Mouse (Mus musculus) limb, embryonic 14.5 days (tissue): ENCODE measurements around the gene Ckap5. TPM values are rescaled to one million over a fixed set of nuclear protein-coding genes. Genes with fewer than 3 reads are reported as not detected.

ENCODE experiments used
- ATAC-seq: fragments of 200-750 bp; cut with Nextera tagmentation; 2 replicates; pipeline ENCODE4 v1.8.0; 2017; ENCODE audit warnings: low read depth, moderate number of reproducible peaks, moderate TSS enrichment; ENCODE audit not compliant: low FRiP score
- DNase-seq: peaks from one replicate; pipeline ENCODE4 v3.0.0-alpha.2; 2015; ENCODE audit warnings: low spot score
- H3K27ac ChIP-seq: fragments of 300-500 bp; sonication (generic); replicated peaks from 2 replicates; pipeline ENCODE4 v1.5.1; 2014; ENCODE audit warnings: low read depth, mild to moderate bottlenecking, low read length, moderate library complexity, mixed read lengths
- H3K27me3 ChIP-seq: fragments of 300-500 bp; sonication (generic); 2 replicates; pipeline ENCODE4 v1.6.1; 2014; ENCODE audit warnings: low read length, mixed read lengths; ENCODE audit not compliant: control insufficient read depth, insufficient read depth
- H3K36me3 ChIP-seq: fragments of 300-500 bp; sonication (generic); 2 replicates; pipeline ENCODE4 v1.6.1; 2014; ENCODE audit warnings: mild to moderate bottlenecking, low read length, moderate library complexity, mixed read lengths; ENCODE audit not compliant: control insufficient read depth, insufficient read depth
- H3K4me1 ChIP-seq: fragments of 300-500 bp; sonication (generic); 2 replicates; pipeline ENCODE4 v1.6.1; 2014; ENCODE audit warnings: antibody characterized with exemption, low read length, mixed read lengths; ENCODE audit not compliant: control insufficient read depth, insufficient read depth
- H3K4me2 ChIP-seq: fragments of 300-500 bp; sonication (generic); replicated peaks from 2 replicates; pipeline ENCODE4 v1.6.1; 2014; ENCODE audit warnings: low read depth, mild to moderate bottlenecking, low read length, moderate library complexity; ENCODE audit not compliant: severe bottlenecking
- H3K4me3 ChIP-seq: fragments of 300-500 bp; sonication (generic); replicated peaks from 2 replicates; pipeline ENCODE4 v1.5.1; 2014; ENCODE audit warnings: low read length
- H3K9ac ChIP-seq: fragments of 300-500 bp; sonication (generic); 2 replicates; pipeline ENCODE4 v1.6.1; 2014; ENCODE audit warnings: mild to moderate bottlenecking, low read depth, low read length, moderate library complexity; ENCODE audit not compliant: severe bottlenecking
- H3K9me3 ChIP-seq: fragments of 300-500 bp; sonication (generic); 2 replicates; pipeline ENCODE4 v1.6.1; 2016; ENCODE audit warnings: low read length; ENCODE audit not compliant: control insufficient read depth
- POLR2A ChIP-seq: fragments of 200-500 bp; IDR thresholded peaks from 2 replicates; pipeline ENCODE4 v1.8.0; 2012; ENCODE audit warnings: inconsistent platforms, mild to moderate bottlenecking, moderate library complexity, borderline replicate concordance; ENCODE audit not compliant: insufficient read depth, insufficient read length; ENCODE audit errors: extremely low read depth
- whole genome bisulfite sequencing: fragments of 180-500 bp; shearing (Covaris S2); extraction: QIAGEN DNeasy Blood & Tissue Kit; methylation state at CpG from one replicate; pipeline ENCODE4 v1.1.7; 2014; 5-methylcytosine and 5-hydroxymethylcytosine counted together
- polyA plus RNA-seq, 2 experiments: library from polyadenylated mRNA; depleted of rRNA in 1 of 2; stranded (reverse) in 1 of 2; unstranded in 1 of 2; fragments of >200 nt; fragmentation: Nextera tagmentation in 1 of 2; extraction: Ambion mirVana in 1 of 2; gene quantifications; 2 replicates each; pipeline versions ENCODE4 v1.2.1 to v1.2.3; 2012 to 2014

Gene Ckap5
- polyA plus RNA-seq, 2 experiments: 57.8 to 68.7 TPM

DNA sequence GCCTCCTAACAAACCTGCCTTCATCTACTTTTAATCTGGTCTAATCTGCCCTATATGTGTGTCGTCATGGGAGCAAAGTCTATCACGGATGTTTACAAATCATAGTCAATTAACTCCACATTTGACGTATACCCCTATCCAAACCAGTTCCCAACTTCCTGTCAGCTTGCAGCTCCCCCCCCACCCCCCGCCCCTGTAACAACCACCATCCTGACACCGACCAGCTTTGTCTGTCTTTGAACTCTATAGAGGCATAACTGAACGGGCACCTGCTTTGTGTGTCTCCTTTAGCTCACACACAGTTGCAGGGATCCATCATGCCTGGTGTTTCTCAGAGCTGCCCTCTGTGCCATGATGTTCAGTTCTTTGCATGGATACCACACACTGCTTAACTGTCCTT is 112.4 kb downstream of the Ckap5 start:
- 70% methylated on average over 6 of the region's 6 CpGs for WGBS
- Histone ChIP-seq H3K4me2 (no peak overlapping the region), H3K4me3 (no peak overlapping the region), H3K4me1 (no peaks in the 10 kb centered on the region), H3K9ac (no peak overlapping the region), H3K27me3 (no peaks in the 10 kb centered on the region), H3K9me3 (no peaks in the 10 kb centered on the region), H3K36me3 (peaks cover 13% of the 10 kb centered on the region), H3K27ac (no peak overlapping the region)
- DNase-seq: no peak
- ATAC-seq: no peak
- TF ChIP-seq POLR2A: no peak

DNA sequence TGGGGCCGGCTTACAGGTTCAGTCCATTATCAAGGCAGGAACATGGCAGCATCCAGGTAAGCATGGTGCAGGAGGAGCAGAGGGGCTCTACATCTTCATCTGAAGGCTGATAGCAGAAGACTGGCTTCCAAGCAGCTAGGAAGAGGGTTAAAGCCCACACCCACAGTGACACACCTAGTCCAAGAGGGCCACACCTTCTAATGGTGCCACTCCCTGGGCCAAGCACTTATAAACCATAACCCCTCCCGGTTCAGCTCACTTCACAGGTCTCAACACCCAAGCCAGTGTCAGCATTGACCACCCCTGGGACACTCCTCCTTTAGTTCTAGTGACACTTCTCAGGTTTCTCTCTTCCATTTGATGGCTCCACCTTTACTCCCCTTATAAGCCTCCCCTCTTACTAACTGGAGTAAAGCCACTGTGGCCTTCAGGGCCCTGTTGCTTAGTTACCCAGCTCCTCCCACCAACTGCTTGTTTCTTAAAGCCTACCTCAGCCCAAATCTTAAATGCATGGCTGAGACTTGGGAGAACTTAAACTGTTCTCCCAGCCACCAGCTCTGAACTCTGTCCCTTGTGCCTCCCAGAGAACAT is 116.4 kb downstream of the Ckap5 start:
- no peaks in the 10 kb centered on the region for H3K4me1 ChIP-seq
- H3K36me3 ChIP-seq: peaks cover 52% of the 10 kb centered on the region
- H3K4me3 ChIP-seq: no peak overlapping the region
- no peaks in the 10 kb centered on the region for H3K9me3 ChIP-seq
- ATAC-seq (no peak), DNase-seq (no peak)
- TF ChIP-seq POLR2A: no peak
- H3K4me2 ChIP-seq: no peak overlapping the region
- H3K27ac ChIP-seq: no peak overlapping the region
- H3K9ac ChIP-seq: no peak overlapping the region
- H3K27me3 ChIP-seq: no peaks in the 10 kb centered on the region
- 89% methylated on average over 2 of the region's 2 CpGs for WGBS

DNA sequence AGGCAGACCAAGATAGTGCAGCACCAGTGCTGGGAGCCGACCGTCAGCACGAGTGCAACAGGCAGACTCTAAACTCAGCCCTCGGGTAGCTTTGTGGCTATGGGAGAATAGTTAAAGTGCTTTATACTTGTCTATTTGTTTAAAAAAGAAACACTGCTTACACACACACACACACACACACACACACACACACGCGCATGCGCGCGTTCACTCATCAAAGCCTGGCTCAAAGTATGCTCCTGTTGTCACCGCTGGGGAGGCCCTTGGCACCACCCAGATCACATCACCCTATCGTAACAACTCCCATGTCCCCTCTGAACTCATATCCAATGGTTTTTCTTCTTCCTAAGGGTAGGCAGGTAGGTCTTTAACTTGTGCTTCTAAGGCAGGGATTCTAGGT is 117.5 kb downstream of the Ckap5 start:
- no peak for ATAC-seq
- 95% methylated on average over 11 of the region's 11 CpGs for WGBS
- Histone ChIP-seq H3K36me3 (peaks cover 53% of the 10 kb centered on the region), H3K4me1 (peaks cover 5% of the 10 kb centered on the region), H3K9me3 (no peaks in the 10 kb centered on the region), H3K4me2 (no peak overlapping the region), H3K27ac (no peak overlapping the region), H3K9ac (no peak overlapping the region), H3K27me3 (no peaks in the 10 kb centered on the region), H3K4me3 (no peak overlapping the region)
- no peak for DNase-seq
- TF ChIP-seq POLR2A: no peak

DNA sequence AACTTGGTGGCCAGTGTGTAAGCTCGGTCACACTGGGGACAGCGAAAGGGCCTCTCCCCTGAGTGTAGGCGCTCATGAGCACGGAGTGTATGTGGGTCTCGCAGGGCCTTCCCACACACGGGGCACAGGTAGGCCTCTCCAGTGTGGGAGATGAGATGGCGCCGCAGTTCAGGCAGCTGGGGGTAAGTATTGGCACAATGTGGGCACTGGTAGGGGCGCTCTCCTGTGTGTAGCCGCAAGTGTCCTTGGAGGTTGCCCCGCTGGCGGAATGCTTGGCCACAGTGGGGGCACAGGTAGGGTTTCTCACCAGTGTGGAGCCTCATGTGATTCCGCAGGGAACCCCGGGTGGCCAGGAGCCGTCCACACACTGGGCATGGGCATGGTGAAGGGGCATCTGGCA is 118.8 kb downstream of the Ckap5 start:
- H3K36me3 ChIP-seq: peaks cover 53% of the 10 kb centered on the region
- H3K27ac ChIP-seq: no peak overlapping the region
- no peak for TF ChIP-seq POLR2A
- no peak for DNase-seq
- no peaks in the 10 kb centered on the region for H3K9me3 ChIP-seq
- no peak overlapping the region for H3K4me2 ChIP-seq
- WGBS: 99% methylated on average over 15 of the region's 15 CpGs
- no peak overlapping the region for H3K9ac ChIP-seq
- H3K4me3 ChIP-seq: no peak overlapping the region
- ATAC-seq: no peak
- H3K4me1 ChIP-seq: peaks cover 5% of the 10 kb centered on the region
- no peaks in the 10 kb centered on the region for H3K27me3 ChIP-seq

DNA sequence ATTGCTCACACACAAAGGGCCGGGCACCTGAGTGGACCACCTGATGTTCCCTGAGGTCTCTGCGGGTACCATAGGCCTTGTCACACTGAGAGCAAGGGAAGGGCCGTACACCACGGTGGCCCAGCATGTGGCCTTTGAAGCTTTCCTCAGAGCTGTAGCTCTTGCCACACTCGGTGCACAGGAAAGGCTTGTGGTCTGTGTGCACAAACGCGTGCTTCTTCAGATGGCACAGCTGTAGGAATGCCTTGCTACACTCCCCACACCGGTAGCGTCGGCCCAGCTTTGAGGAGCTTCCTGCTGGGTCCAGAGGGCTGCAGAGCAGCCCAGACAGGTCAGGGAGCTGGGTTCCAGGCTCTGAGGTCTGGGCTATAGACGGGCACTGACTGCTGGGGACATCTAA is 119.2 kb downstream of the Ckap5 start:
- H3K27ac ChIP-seq: no peak overlapping the region
- H3K4me2 ChIP-seq: no peak overlapping the region
- no peak for ATAC-seq
- H3K4me1 ChIP-seq: peaks cover 8% of the 10 kb centered on the region
- peaks cover 53% of the 10 kb centered on the region for H3K36me3 ChIP-seq
- no peaks in the 10 kb centered on the region for H3K9me3 ChIP-seq
- no peak for TF ChIP-seq POLR2A
- no peak for DNase-seq
- H3K27me3 ChIP-seq: no peaks in the 10 kb centered on the region
- no peak overlapping the region for H3K9ac ChIP-seq
- no peak overlapping the region for H3K4me3 ChIP-seq
- WGBS: 95% methylated on average over 11 of the region's 11 CpGs

DNA sequence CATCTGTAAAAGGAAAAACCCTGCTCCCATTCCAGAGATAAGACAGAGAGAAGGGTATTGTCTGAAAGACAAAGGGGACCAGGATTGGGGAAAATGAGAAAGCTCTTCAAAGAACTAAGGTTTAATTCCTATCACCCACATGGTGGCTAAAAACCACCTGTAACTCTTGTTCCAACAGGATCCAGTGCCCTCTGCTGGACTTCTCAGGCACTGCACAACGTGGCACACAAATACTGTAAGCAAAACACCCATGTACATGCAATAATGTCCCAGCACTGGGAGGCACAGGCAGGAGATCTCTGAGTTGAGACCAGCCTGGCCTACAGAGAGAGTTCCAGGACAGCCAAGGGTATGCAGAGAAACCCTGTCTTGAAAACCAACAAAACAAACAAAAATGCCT is 120.2 kb downstream of the Ckap5 start:
- H3K9ac ChIP-seq: no peak overlapping the region
- peaks cover 54% of the 10 kb centered on the region for H3K36me3 ChIP-seq
- no peak for TF ChIP-seq POLR2A
- H3K27me3 ChIP-seq: no peaks in the 10 kb centered on the region
- peaks cover 11% of the 10 kb centered on the region for H3K4me1 ChIP-seq
- WGBS: 35% methylated on average over 1 of the region's 1 CpGs
- no peak overlapping the region for H3K4me2 ChIP-seq
- DNase-seq (peak; percentile 47), ATAC-seq (no peak)
- H3K27ac ChIP-seq: no peak overlapping the region
- no peaks in the 10 kb centered on the region for H3K9me3 ChIP-seq
- no peak overlapping the region for H3K4me3 ChIP-seq
